Comparison of ENCODE assay signal across 24 mouse cellular contexts in the genomic region with DNA sequence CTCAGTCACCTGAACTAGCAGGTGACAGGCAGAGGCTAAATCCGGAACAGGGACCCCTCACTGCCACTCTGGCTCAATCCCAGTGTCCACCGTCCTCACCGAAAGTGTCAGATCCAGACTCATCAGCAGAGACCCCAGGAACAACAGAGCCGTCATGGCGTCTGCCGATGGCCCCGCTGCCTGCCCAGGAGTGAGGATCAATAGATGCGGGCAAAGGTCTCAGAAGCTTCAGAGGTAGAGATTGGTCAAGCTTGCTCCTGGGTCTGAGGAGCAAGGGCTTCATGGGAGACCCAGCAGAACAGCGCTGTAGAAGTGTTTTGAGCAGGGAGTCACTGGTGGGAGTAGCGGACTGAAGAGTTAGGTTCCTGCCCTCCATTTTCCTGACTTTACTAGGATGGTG. TPM values are rescaled to one million over a fixed set of nuclear protein-coding genes. Genes with fewer than 3 reads are reported as not detected.
A peak's percentile ranks its signal among the peaks of the same experiment; 100 is the strongest.
DNase-seq lines count a peak whose midpoint lies in the region; ATAC-seq and TF ChIP-seq lines count a peak whose summit lies in the region.
"Had no signal": no experiment of that assay in that cellular context is flagged by ENCODE, and none has a peak within 500 bp of the region (broad histone marks: within the 10 kb centered on the region; RNA-seq: fewer than 3 reads in every experiment).

A gene (minus strand): TSS at position 181 of the 400 bp plus-strand sequence.

- ATAC-seq in liver, embryonic 11.5 days (replicated peaks; ENCODE audit: low FRiP score), result no peak
- no peak for ATAC-seq in liver, embryonic 15.5 days (ENCODE audit: insufficient read depth)
- ATAC-seq: activated CD4-positive, CD25-positive, alpha-beta regulatory T cell, adult 4 months; forebrain, embryonic 13.5 days; forebrain, postnatal 0 days; hindbrain, postnatal 0 days; Patski had no signal

- peaks cover 15% of the 10 kb centered on the region for H3K27me3 ChIP-seq in liver, embryonic 11.5 days (replicated peaks; ENCODE audit: control insufficient read depth, insufficient read depth, low read length)
- peaks cover 19% of the 10 kb centered on the region for H3K27me3 ChIP-seq in liver, embryonic 15.5 days
- H3K27me3 ChIP-seq: Patski had no signal

- no peak for TF ChIP-seq POLR2A in bone marrow, adult 2 months (IDR thresholded peaks at IDR 0.05; ENCODE audit: borderline replicate concordance, control insufficient read depth, low read depth, low read length)

- H3K4me2 ChIP-seq in liver, embryonic 11.5 days, result peak within 1 kb of the TSS; percentile 47
- peak within 1 kb of the TSS; percentile 39 for H3K4me2 ChIP-seq in liver, embryonic 15.5 days
- H3K4me2 ChIP-seq: embryonic facial prominence, embryonic 12.5 days; forebrain, embryonic 13.5 days; heart, embryonic 12.5 days; hindbrain, embryonic 12.5 days had no signal

- H3K9ac ChIP-seq in liver, embryonic 11.5 days (ENCODE audit: low read depth, low read length), result peak within 1 kb of the TSS; percentile 10; the same call in 1 of the 2 replicates
- 0 out of 2 replicates have a peak within 1 kb of the TSS, but pooled peaks have one; percentile 15 for H3K9ac ChIP-seq in liver, embryonic 15.5 days
- H3K9ac ChIP-seq: embryonic facial prominence, embryonic 12.5 days; forebrain, embryonic 13.5 days; forebrain, postnatal 0 days; heart, embryonic 12.5 days; hindbrain, embryonic 12.5 days had no signal

- DNase-seq in adrenal gland, postnatal 14 days, result no peak
- DNase-seq in adrenal gland, postnatal 36 days, result no peak
- no peak for DNase-seq in liver, embryonic 11.5 days (ENCODE audit: low spot score)
- no peak for DNase-seq in right cerebral cortex, adult 18-20 months
- DNase-seq in embryo, embryonic 11 days, result no peak
- no peak for DNase-seq in B cell, adult 2 months
- DNase-seq: adrenal gland, adult 2 months; cerebellum, adult 2 months; cerebellum, postnatal 14 days; forebrain, postnatal 0 days; gastrocnemius, postnatal 14 days; heart, adult 2 months had no signal

- H3K36me3 ChIP-seq in liver, embryonic 11.5 days (ENCODE audit: control insufficient read depth, insufficient read depth, low read length), result no peaks in the 10 kb centered on the region
- H3K36me3 ChIP-seq in liver, embryonic 15.5 days (replicated peaks), result no peaks in the 10 kb centered on the region
- H3K36me3 ChIP-seq: embryonic facial prominence, embryonic 12.5 days; heart, embryonic 12.5 days; hindbrain, embryonic 12.5 days had no signal

- H3K27ac ChIP-seq in bone marrow, adult 2 months (ENCODE audit: control insufficient read depth, insufficient read depth, low read depth, low read length, poor library complexity), result peak within 1 kb of the TSS; percentile 37; the same call in 1 of the 2 replicates
- peak within 1 kb of the TSS; percentile 21; the same call in 1 of the 2 replicates for H3K27ac ChIP-seq in liver, embryonic 11.5 days (ENCODE audit: low read depth, low read length)
- 0 out of 2 replicates have a peak within 1 kb of the TSS, but pooled peaks have one; percentile 6 for H3K27ac ChIP-seq in liver, embryonic 15.5 days (replicated peaks)
- H3K27ac ChIP-seq: embryonic facial prominence, embryonic 12.5 days; forebrain, embryonic 13.5 days; heart, adult 2 months; hindbrain, embryonic 12.5 days; hindbrain, postnatal 0 days had no signal

- no peak for TF ChIP-seq CTCF in bone marrow, adult 2 months (IDR thresholded peaks at IDR 0.05; ENCODE audit: control insufficient read depth, insufficient read depth, low read length)

- H3K9me3 ChIP-seq in liver, embryonic 11.5 days (ENCODE audit: control insufficient read depth, low read length), result no peaks in the 10 kb centered on the region
- H3K9me3 ChIP-seq in liver, embryonic 15.5 days (replicated peaks), result no peaks in the 10 kb centered on the region
- H3K9me3 ChIP-seq: embryonic facial prominence, embryonic 12.5 days; forebrain, embryonic 13.5 days; heart, embryonic 12.5 days; hindbrain, embryonic 12.5 days had no signal

- H3K4me1 ChIP-seq in bone marrow, adult 2 months (ENCODE audit: control insufficient read depth, insufficient read depth, low read length), result peaks cover 5% of the 10 kb centered on the region; the same call in 1 of the 2 replicates
- no peaks in the 10 kb centered on the region for H3K4me1 ChIP-seq in liver, embryonic 11.5 days (replicated peaks; ENCODE audit: control insufficient read depth, insufficient read depth, low read length)
- peaks cover 29% of the 10 kb centered on the region for H3K4me1 ChIP-seq in liver, embryonic 15.5 days (replicated peaks)
- H3K4me1 ChIP-seq: heart, embryonic 12.5 days; hindbrain, embryonic 12.5 days had no signal

- 90% methylated on average over 10 of the region's 10 CpGs for WGBS in bone marrow, adult 2 months
- WGBS in liver, embryonic 11.5 days, result 76% methylated on average over 10 of the region's 10 CpGs
- WGBS in liver, embryonic 15.5 days (ENCODE audit: insufficient replicate concordance), result 73% methylated on average over 10 of the region's 10 CpGs

- H3K4me3 ChIP-seq in bone marrow, adult 2 months (replicated peaks; ENCODE audit: control insufficient read depth, low read depth, low read length), result no peak within 1 kb of the TSS
- peak within 1 kb of the TSS; percentile 38 for H3K4me3 ChIP-seq in liver, embryonic 11.5 days (ENCODE audit: low read depth, low read length)
- peak within 1 kb of the TSS; percentile 36 for H3K4me3 ChIP-seq in liver, embryonic 15.5 days (replicated peaks)
- H3K4me3 ChIP-seq: embryonic facial prominence, embryonic 12.5 days; forebrain, embryonic 13.5 days; heart, adult 2 months; heart, embryonic 12.5 days; hindbrain, embryonic 12.5 days had no signal

RNA-seq across cellular contexts. Expression of the gene that starts here (rescaled TPM):
- 4.3 and 60.0 TPM in 2 replicates for total RNA-seq in adrenal gland, postnatal 14 days (2021)
- total RNA-seq in adrenal gland, postnatal 36 days (2021), result under 1 TPM in 1 of 2 experiments, not detected in 1; 0.30 TPM
- 1.3 TPM in 2 replicates for polyA plus RNA-seq in bone marrow, adult 2 months (2011; ENCODE audit: insufficient read depth, insufficient read length, low replicate concordance, missing spikeins)
- polyA plus RNA-seq in liver, embryonic 11.5 days (2014; fragmentation: Nextera tagmentation; extraction: Ambion mirVana), result 62.3 and 63.4 TPM in 2 replicates
- polyA plus RNA-seq in liver, embryonic 15.5 days (2015; fragmentation: Nextera tagmentation; extraction: Ambion mirVana), result 118 and 151 TPM in 2 replicates
- total RNA-seq: CH12.LX; common myeloid progenitor, adult 5-6 weeks; forebrain, postnatal 0 days; gastrocnemius, postnatal 14 days; heart, adult 2 months; heart, postnatal 25 days; hindbrain, postnatal 0 days had no signal
- polyA plus RNA-seq: activated CD4-positive, CD25-positive, alpha-beta regulatory T cell, adult 4 months; forebrain, embryonic 13.5 days; heart, adult 2 months; hindbrain, embryonic 12.5 days; Patski had no signal

Comparison
In these comparisons a context has a peak if more than half of its experiments do, and no peak if none do; other contexts are left out.
1. RNA of the gene that starts here (polyA plus RNA-seq): 118 to 151 TPM in liver, embryonic 15.5 days and 62.3 to 63.4 TPM in liver, embryonic 11.5 days; 1.3 TPM in bone marrow, adult 2 months; every median in the first group is over 10 times any median in the second.
2. Peak in every context shown above with its lines, with median percentiles within 50 percentile points of each other: H3K27ac ChIP-seq.